Mouse (Mus musculus): ENCODE results near the gene Spag7. TPM values are rescaled to one million over a fixed set of nuclear protein-coding genes. Genes with fewer than 3 reads are reported as not detected.

The Spag7 gene
- polyA plus RNA-seq, 1 experiment from 2014 or later, result 88.9 TPM

DNA sequence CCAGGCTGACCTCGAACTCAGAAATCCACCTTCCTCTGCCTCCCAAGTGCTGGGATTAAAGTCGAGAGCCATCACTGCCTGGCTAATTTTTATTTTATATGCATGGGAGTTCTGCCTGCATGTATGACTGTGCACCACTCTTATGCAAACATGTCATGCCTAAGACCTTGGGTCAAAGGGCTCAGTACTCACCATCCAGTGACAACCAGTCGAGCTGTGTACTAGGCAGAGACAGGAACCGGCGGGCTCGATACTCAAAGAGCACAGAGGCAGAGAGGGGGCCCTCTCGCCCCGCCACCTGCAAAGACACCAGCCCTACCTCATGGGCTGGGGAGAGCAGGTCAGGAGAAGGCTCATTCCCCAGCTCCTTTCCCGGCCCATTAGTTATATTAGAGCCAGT, 8.9 kb upstream of the Spag7 start:
- WGBS, result 83% methylated on average over 9 of the region's 9 CpGs
- no peak overlapping the region for H3K4me2 ChIP-seq (ENCODE audit: low read depth, low read length)
- no peak for ATAC-seq (ENCODE audit: low read depth)

DNA sequence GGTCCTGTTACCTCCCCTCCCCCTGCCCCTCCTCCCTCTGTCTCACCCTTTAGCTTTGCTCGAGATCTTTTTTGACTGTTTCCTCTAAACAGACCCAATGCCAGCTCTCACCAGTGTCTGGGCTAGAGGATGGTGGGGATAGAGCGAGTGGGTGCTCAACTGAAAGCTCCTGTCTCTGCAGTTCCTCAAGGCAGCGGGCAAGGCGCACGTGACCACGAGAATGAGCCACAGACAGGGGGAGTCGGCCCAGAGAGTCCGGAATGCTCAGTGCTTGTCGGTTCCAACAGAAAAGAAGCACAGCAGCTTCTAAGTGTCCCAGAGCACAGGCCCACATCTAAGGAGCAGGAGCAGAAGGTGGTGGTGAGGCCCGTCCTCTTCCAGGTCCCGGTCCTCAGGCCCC, 5.3 kb upstream of the Spag7 start:
- H3K4me3 ChIP-seq (ENCODE audit: low read depth, low read length), result no peak overlapping the region
- H3K4me2 ChIP-seq (ENCODE audit: low read depth, low read length), result no peak overlapping the region
- no peak overlapping the region for H3K27ac ChIP-seq (replicated peaks; ENCODE audit: low read depth, low read length)
- no peak overlapping the region for H3K9ac ChIP-seq (ENCODE audit: low read depth, low read length)
- WGBS, result 70% methylated on average over 11 of the region's 11 CpGs
- H3K9me3 ChIP-seq (ENCODE audit: control insufficient read depth, low read length), result no peaks in the 10 kb centered on the region
- 0 out of 2 replicates have a peak, but pooled peaks cover 4% of the 10 kb centered on the region for H3K4me1 ChIP-seq (ENCODE audit: control insufficient read depth, insufficient read depth, low read length)
- peaks cover 46% of the 10 kb centered on the region for H3K36me3 ChIP-seq (ENCODE audit: control insufficient read depth, insufficient read depth, low read length)
- ATAC-seq (ENCODE audit: low read depth) (no peak), DNase-seq (ENCODE audit: low spot score) (no peak)
- no peaks in the 10 kb centered on the region for H3K27me3 ChIP-seq (replicated peaks; ENCODE audit: control insufficient read depth, insufficient read depth, low read length)

More for the DNA sequence above, 8.9 kb upstream of the Spag7 start:
- H3K27me3 ChIP-seq (replicated peaks; ENCODE audit: control insufficient read depth, insufficient read depth, low read length), result no peaks in the 10 kb centered on the region
- H3K27ac ChIP-seq (replicated peaks; ENCODE audit: low read depth, low read length), result no peak overlapping the region
- no peak overlapping the region for H3K4me3 ChIP-seq (ENCODE audit: low read depth, low read length)
- H3K9me3 ChIP-seq (ENCODE audit: control insufficient read depth, low read length), result no peaks in the 10 kb centered on the region
- no peaks in the 10 kb centered on the region; the same call in 1 of the 2 replicates for H3K4me1 ChIP-seq (ENCODE audit: control insufficient read depth, insufficient read depth, low read length)
- H3K9ac ChIP-seq (ENCODE audit: low read depth, low read length), result no peak overlapping the region
- peaks cover 72% of the 10 kb centered on the region for H3K36me3 ChIP-seq (ENCODE audit: control insufficient read depth, insufficient read depth, low read length)
- DNase-seq (ENCODE audit: low spot score), result no peak

DNA sequence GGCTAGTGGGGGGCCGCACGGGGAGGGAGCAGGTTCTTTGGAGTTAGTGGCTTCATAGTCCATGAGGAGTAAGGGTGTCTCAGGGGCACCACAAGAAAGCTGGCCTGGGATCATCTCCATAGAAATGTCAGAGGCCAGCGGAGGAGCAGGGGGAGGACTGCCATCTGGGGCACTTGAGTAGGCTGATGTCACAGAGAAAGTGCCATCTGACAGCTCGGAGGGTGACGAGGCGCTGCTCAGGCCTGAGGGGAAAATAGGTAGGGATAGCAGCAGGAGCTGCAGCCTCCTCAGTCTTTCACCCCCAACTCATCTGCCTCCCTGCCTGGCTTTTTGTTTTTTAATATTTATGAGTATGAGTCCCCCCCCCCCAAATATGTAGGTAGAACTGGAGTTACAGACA, 4.8 kb upstream of the Spag7 start:
- H3K4me2 ChIP-seq (ENCODE audit: low read depth, low read length), result no peak overlapping the region

DNA sequence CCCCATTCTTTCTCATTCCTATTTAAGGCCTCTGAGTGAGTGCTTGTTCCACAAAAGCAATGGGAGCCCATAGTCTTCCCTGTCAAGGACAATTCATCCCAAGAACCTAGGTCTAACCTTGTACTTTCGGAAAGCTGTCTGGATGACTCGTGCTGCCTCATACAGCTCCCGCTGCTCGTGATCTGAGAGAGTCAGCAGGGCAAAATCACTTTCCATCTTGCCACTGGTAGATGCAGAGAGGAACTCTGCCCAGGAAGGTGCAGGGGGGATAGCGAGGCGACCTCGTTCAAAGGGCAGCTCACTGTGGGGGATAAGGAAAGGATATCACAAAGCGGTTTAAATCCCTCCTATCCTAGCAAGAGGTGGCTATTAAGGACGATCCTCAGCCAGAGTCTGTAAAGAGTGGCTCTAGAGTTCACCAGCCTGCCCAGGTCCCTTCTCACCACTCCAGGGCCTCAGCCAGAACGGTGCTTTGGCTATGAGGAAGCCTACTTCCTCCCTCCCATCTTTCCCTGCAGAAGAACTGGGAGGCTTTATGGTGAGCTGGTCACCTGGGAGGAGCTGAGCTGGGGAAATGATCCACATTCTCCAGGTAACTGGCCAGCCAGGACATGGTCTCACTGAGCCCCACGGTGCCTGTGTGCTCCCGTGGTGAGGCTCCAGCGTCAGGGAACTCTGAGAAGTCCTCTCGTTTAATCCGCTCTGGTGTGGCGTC, 2.3 kb upstream of the Spag7 start:
- ATAC-seq (ENCODE audit: low read depth), result no peak
- Histone ChIP-seq H3K27me3 (replicated peaks; ENCODE audit: control insufficient read depth, insufficient read depth, low read length) (no peaks in the 10 kb centered on the region), H3K4me3 (ENCODE audit: low read depth, low read length) (no peak overlapping the region; the same call in 1 of the 2 replicates), H3K9me3 (ENCODE audit: control insufficient read depth, low read length) (no peaks in the 10 kb centered on the region), H3K36me3 (ENCODE audit: control insufficient read depth, insufficient read depth, low read length) (peaks cover 36% of the 10 kb centered on the region), H3K27ac (replicated peaks; ENCODE audit: low read depth, low read length) (no peak overlapping the region), H3K9ac (ENCODE audit: low read depth, low read length) (no peak overlapping the region), H3K4me2 (ENCODE audit: low read depth, low read length) (no peak overlapping the region), H3K4me1 (ENCODE audit: control insufficient read depth, insufficient read depth, low read length) (peaks cover 10% of the 10 kb centered on the region)
- no peak for DNase-seq (ENCODE audit: low spot score)
- 87% methylated on average over 16 of the region's 16 CpGs for WGBS

More for the DNA sequence above, 4.8 kb upstream of the Spag7 start:
- Histone ChIP-seq H3K27ac (replicated peaks; ENCODE audit: low read depth, low read length) (no peak overlapping the region), H3K4me3 (ENCODE audit: low read depth, low read length) (no peak overlapping the region), H3K4me1 (ENCODE audit: control insufficient read depth, insufficient read depth, low read length) (0 out of 2 replicates have a peak, but pooled peaks cover 4% of the 10 kb centered on the region), H3K9ac (ENCODE audit: low read depth, low read length) (no peak overlapping the region), H3K27me3 (replicated peaks; ENCODE audit: control insufficient read depth, insufficient read depth, low read length) (no peaks in the 10 kb centered on the region), H3K9me3 (ENCODE audit: control insufficient read depth, low read length) (no peaks in the 10 kb centered on the region), H3K36me3 (ENCODE audit: control insufficient read depth, insufficient read depth, low read length) (peaks cover 42% of the 10 kb centered on the region)
- ATAC-seq (ENCODE audit: low read depth), result no peak
- 69% methylated on average over 6 of the region's 6 CpGs for WGBS
- DNase-seq (ENCODE audit: low spot score), result no peak

DNA sequence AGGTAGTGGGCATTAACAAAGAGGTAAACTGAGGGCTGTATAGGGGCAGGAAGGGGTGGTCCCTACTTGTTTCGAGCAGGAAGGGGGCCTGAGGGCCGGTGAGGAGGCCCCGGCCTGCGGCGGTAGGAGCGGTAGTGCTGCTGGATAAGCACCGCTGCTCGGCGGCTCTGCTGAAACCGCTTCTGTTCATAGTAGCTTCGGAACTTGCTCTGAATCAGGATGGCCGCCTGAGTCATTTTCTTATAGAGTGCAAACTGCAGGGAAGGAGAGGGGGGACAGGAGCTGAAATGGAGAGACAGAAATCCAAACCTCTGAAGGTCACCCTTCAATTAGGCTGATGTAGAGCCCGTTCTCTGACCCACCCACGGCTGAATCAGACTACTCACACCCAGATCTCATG, 1.3 kb upstream of the Spag7 start:
- no peak for ATAC-seq (ENCODE audit: low read depth)
- H3K27ac ChIP-seq (replicated peaks; ENCODE audit: low read depth, low read length), result peak overlapping the region; percentile 96
- H3K4me1 ChIP-seq (ENCODE audit: control insufficient read depth, insufficient read depth, low read length), result peaks cover 10% of the 10 kb centered on the region
- H3K27me3 ChIP-seq (replicated peaks; ENCODE audit: control insufficient read depth, insufficient read depth, low read length), result no peaks in the 10 kb centered on the region
- no peak for DNase-seq (ENCODE audit: low spot score)
- WGBS, result 43% methylated on average over 14 of the region's 14 CpGs
- H3K4me3 ChIP-seq (ENCODE audit: low read depth, low read length), result peak overlapping the region; percentile 62
- no peaks in the 10 kb centered on the region for H3K9me3 ChIP-seq (ENCODE audit: control insufficient read depth, low read length)
- H3K4me2 ChIP-seq (ENCODE audit: low read depth, low read length), result peak overlapping the region; percentile 70
- H3K36me3 ChIP-seq (ENCODE audit: control insufficient read depth, insufficient read depth, low read length), result peaks cover 32% of the 10 kb centered on the region
- peak overlapping the region; percentile 74 for H3K9ac ChIP-seq (ENCODE audit: low read depth, low read length)

DNA sequence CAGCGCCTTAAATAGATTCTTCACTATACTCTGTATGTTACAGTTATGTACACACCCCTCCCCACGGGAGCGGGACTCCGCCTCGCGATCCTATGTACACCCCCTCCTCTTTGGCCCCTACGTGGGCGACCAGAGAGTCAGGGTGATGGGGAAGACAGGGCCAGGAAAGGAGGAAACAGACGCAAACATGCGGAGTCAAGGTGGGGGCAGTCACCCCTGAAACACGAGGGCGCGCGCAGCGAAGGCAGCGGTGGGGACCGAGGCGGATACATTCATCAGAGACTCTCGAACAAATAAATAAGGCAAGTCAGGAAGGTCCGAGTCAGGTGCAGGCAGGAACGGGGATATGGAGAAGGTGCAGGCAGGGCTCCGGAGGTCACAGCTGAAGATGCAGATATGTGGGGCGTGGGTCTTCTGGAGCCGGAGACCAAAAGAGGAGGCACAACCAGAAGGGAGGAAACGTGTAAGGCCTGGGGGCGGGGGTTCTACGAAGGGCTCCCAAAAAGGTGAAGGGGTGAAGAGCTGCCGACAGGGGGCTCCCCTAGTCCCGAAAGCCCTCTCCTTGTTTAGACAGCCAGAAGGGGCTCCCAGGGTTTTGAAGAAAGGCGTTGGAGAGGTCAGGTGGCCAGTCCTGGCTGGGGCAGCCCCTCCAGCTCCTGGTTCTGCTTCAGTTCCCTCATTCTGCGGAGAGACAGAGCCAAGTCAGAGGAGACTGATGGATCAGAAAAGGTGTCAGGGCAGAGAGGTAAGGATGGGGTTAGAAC, 548 bp upstream of the Spag7 start:
- WGBS, result 1% methylated on average over 31 of the region's 31 CpGs
- peaks cover 32% of the 10 kb centered on the region for H3K36me3 ChIP-seq (ENCODE audit: control insufficient read depth, insufficient read depth, low read length)
- DNase-seq (ENCODE audit: low spot score) (peak; percentile 92), ATAC-seq (ENCODE audit: low read depth) (peak; percentile 15)
- H3K4me2 ChIP-seq (ENCODE audit: low read depth, low read length), result peak overlapping the region; percentile 70
- H3K4me1 ChIP-seq (ENCODE audit: control insufficient read depth, insufficient read depth, low read length), result peaks cover 10% of the 10 kb centered on the region
- no peaks in the 10 kb centered on the region for H3K27me3 ChIP-seq (replicated peaks; ENCODE audit: control insufficient read depth, insufficient read depth, low read length)
- H3K27ac ChIP-seq (replicated peaks; ENCODE audit: low read depth, low read length), result peak overlapping the region; percentile 96
- H3K9me3 ChIP-seq (ENCODE audit: control insufficient read depth, low read length), result no peaks in the 10 kb centered on the region
- H3K4me3 ChIP-seq (ENCODE audit: low read depth, low read length), result peak overlapping the region; percentile 62
- peak overlapping the region; percentile 74 for H3K9ac ChIP-seq (ENCODE audit: low read depth, low read length)

DNA sequence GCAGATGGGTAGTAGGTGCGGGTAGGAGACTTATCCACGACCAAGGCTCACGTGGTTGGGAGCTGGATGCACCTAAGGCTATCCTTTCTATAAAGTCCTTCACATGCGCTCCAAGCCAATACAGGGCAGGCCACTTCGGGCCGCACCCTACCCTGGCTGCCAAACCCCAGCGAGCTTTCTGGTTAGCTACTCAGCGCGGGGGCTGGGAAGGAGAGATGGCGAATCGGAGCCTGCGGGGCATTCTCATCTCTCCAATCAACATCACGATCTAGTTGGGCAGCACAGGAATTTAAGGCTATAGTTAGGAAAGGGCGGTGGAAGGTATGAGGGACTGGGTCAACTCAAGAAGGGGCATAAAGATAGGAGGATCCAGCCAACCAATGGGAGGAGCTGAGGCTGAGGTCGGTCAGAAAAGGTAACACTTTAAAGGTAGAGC, 863 bp downstream of the Spag7 start:
- Histone ChIP-seq H3K27me3 (replicated peaks; ENCODE audit: control insufficient read depth, insufficient read depth, low read length) (no peaks in the 10 kb centered on the region), H3K4me1 (ENCODE audit: control insufficient read depth, insufficient read depth, low read length) (peaks cover 10% of the 10 kb centered on the region), H3K27ac (replicated peaks; ENCODE audit: low read depth, low read length) (peak overlapping the region; percentile 77), H3K36me3 (ENCODE audit: control insufficient read depth, insufficient read depth, low read length) (peaks cover 32% of the 10 kb centered on the region), H3K9me3 (ENCODE audit: control insufficient read depth, low read length) (no peaks in the 10 kb centered on the region), H3K4me3 (ENCODE audit: low read depth, low read length) (peak overlapping the region; percentile 62), H3K9ac (ENCODE audit: low read depth, low read length) (peak overlapping the region; percentile 65), H3K4me2 (ENCODE audit: low read depth, low read length) (peak overlapping the region; percentile 70)
- ATAC-seq (ENCODE audit: low read depth), result peak; percentile 59
- 1% methylated on average over 15 of the region's 15 CpGs for WGBS
- DNase-seq (ENCODE audit: low spot score), result no peak

DNA sequence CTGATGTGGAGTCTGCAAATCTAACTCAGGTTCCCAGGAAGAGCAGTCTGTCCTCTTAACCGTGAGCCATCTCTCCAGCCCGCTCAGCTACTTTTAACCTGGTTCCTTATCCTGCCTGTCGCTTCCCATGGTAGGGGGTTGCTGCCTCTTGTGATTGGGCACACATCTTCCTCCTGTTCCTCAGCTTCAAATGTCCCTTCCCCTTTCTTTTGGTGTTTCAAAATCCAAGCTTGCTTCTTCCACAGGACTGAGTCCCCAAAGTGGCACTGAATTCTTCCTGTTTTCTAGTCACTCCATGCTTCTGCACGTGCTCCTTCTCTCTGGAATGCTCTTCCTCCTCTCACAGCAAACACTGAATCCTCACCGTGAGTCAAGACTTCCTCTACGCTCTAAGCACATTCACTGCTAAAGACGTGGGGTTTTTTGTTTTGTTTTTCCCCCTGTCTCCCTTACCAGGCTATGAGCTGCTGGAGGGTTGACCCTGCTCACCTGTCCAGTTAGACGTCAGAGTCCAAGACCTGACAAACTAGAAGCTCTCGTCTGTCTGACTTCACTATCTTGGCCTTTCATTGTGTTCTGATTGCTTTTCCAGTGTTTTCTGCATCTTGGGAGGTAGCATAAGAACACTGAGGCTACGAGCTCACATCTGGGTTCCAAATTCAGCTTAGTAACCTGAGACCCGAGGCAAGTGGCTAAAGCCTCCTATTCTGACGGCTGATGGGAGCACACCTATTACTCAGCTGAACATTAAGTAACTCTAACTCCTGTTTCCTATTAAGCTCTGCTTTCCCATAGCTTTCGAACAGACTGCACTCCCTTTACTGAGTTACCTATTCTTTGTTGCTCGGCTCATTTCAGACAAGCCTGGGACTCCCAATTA, 1.7 kb downstream of the Spag7 start:
- WGBS, result 48% methylated on average over 14 of the region's 14 CpGs
- H3K27me3 ChIP-seq (replicated peaks; ENCODE audit: control insufficient read depth, insufficient read depth, low read length), result no peaks in the 10 kb centered on the region
- H3K9ac ChIP-seq (ENCODE audit: low read depth, low read length), result peak overlapping the region; percentile 65
- no peaks in the 10 kb centered on the region for H3K9me3 ChIP-seq (ENCODE audit: control insufficient read depth, low read length)
- DNase-seq (ENCODE audit: low spot score), result no peak
- H3K4me2 ChIP-seq (ENCODE audit: low read depth, low read length), result peak overlapping the region; percentile 70
- peak overlapping the region; percentile 77 for H3K27ac ChIP-seq (replicated peaks; ENCODE audit: low read depth, low read length)
- H3K4me3 ChIP-seq (ENCODE audit: low read depth, low read length), result peak overlapping the region; percentile 62
- no peak for ATAC-seq (ENCODE audit: low read depth)
- peaks cover 10% of the 10 kb centered on the region for H3K4me1 ChIP-seq (ENCODE audit: control insufficient read depth, insufficient read depth, low read length)
- H3K36me3 ChIP-seq (ENCODE audit: control insufficient read depth, insufficient read depth, low read length), result peaks cover 40% of the 10 kb centered on the region
